Mouse (Mus musculus): ENCODE results near the gene Hist1h4i.

Hist1h4i gene

DNA sequence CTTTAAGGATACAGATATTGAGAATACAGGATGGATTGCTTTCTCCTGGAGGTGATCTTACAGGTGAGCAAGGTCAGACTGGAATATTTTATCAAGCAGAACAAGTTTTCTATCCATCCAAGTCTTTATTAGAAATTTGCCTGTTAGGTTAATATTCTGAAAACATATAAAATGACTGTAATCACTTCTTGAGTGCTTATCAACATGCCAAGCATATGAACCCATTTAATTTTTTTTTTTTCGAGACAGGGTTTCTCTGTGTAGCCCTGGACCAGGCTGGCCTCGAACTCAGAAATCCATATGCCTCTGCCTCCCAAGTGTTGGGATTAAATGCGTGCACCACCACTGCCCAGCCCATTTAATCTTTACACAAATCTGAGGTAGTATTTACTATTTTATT, 4.2 kb downstream of the Hist1h4i start:
- DNase-seq (ENCODE audit: low spot score) = no peak

DNA sequence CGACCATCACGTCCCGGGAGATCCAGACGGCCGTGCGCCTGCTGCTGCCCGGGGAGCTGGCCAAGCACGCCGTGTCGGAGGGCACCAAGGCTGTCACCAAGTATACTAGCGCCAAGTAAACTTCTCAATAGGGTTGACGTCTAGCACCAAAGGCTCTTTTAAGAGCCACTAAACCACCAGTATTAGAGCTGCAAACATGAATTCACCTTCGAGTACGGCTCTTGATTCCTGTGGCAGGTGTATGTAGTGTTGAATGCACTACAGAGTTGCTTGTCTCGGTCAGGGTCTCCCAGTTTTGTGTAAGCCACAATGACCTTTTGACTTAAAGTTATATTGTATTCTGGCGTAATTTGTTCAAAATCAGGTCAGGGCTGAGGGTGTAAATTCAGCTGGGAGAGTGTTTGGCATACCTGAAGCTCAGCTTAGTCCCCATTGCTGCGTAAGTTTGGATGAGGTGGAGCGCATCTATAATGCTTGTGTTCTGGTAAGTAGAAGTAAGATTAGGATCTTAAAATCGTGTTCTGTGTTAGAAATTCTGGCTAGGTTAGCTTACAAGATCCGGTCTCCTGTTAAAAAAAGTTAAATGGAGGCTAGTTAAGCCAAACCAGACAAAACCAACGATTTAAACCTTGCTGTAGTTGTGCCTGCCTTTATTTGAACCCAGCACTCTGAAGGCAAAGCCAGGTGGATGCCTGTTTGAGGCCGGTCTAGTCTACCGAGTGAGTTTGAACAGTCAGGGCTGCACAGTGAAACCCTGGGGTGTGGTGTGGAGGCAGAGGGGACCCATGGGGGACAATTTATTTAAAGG, 4.8 kb downstream of the Hist1h4i start:
- no peak for DNase-seq (ENCODE audit: low spot score)

DNA sequence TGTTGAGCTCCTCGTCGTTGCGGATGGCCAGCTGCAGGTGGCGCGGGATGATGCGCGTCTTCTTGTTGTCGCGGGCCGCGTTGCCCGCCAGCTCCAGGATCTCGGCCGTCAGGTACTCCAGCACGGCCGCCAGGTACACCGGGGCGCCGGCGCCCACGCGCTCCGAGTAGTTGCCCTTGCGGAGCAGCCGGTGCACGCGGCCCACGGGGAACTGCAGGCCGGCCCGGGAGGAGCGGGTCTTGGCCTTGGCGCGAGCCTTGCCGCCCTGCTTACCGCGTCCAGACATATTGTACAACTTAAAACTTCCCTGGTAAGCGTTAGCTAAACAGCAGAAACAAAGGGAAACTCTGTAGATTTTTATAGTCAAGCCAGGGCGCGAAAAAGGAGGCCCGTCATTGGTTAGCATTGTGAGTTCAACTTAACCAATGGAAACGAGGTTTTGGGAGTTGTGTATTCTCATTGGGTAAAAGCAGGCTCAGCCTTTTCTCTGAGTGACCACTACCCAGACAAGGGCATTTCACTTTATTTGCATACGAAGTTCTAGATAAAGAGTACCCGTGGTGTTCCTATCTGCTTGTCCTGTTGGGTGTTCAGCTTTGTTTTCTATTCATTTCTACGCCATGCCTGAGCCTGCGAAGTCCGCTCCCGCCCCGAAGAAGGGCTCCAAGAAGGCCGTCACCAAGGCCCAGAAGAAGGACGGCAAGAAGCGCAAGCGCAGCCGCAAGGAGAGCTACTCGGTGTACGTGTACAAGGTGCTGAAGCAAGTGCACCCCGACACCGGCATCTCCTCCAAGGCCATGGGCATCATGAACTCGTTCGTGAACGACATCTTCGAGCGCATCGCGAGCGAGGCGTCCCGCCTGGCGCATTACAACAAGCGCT, 5.7 kb downstream of the Hist1h4i start, which contains the start of the genes Hist1h2ah and Hist1h2bk:
Gene Hist1h2ah, minus strand, starts transcription at position 302 of the 882 bp plus-strand sequence.
Gene Hist1h2bk, plus strand, starts transcription at position 604 of the 882 bp plus-strand sequence.
- DNase-seq (ENCODE audit: low spot score) = peak; percentile 88

- DNase-seq (ENCODE audit: low spot score) = no peak
These were observed 6.5 kb downstream of the Hist1h4i start for GRCm38 (mm10) chr13:22034443-22035266.

DNA sequence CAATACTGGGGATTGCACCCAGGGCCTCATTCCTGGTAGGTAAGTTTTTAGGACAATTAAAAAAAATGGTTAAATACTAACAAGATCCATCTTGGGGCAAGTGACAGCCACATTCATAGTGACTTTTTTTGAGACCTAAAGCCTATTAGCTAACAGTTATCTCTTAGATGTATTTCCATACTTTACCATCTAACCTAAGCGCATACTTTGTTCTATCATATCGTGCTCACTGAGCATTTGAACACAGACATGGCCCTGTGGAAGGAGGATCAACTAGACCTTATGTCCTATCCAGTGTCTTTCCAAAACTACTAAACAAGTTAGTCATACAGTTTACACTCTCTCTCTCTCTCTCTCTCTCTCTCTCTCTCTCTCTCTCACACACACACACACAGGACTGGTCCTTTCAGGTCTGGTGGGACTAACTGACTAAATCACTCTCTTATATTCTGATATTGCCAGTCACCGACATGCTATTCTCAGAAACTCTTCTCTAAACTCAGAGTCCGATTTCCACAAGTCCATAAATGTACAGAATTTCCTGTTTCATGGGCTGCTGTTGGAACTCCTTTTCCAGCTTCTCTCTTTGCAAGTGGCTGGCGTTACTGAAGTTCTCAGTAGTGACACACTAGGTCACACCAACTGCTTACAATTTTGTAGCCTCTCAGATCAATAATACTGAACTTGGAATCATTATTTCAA, 7.3 kb downstream of the Hist1h4i start:
- DNase-seq (ENCODE audit: low spot score) = no peak

DNA sequence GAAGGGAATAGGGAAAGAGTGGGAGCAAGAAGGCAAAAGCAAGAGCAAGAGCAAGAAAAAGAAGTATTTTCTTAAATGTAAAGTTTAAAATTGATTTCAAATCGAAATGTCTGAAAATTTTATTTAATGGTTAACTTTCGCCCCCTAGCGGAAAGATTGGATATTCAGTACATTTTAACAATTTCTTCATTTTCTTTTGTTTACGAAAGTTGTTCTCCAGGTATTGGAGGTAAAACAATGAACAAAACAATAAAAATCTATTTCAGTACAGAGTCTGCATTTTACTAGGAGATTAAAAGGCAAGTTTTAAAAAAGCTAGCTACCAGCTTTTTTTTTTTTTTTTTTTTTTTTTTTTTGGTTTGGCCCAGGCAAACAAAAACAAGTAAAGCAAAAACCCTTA, 10.7 kb downstream of the Hist1h4i start:
- DNase-seq (ENCODE audit: low spot score) = no peak

GRCm38 (mm10) chr13:22029928-22030327, 11.2 kb downstream of the Hist1h4i start:
- DNase-seq (ENCODE audit: low spot score) = no peak

DNA sequence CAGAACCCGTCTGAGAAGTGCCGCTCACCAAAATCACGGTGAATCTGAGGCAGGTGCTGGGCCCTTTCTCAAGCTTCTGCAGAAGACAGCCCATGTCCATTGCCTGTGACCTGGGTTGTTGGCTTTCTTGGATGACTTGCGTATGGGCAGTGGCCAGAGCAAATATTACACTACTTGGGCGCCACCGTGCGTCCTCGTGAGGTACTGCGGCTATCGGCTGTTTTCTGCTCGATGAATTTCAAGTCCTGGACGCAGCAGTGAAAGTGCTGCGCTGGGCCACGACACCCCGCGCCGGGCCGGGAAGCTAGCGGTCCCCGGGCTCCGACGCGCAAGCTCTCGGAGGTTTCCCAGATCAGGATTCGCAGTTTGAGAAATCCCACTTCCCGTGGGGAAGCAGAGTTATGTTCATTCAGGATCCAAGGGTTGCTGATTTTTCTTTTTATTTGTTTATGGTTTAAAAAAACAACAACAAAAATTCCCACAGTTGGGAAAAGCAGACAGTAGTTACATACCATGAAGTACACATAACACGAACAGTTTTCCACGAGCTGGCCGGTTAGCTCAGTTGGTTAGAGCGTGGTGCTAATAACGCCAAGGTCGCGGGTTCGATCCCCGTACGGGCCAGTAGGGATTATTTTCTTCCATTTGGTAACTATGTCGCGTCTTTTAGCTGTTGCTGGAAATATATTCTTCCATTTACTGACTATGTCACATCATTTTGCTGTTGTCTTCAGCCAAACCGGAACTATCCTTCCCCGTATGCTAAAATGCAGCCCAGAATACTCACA, 12.3 kb downstream of the Hist1h4i start:
- peak; percentile 95 for DNase-seq (ENCODE audit: low spot score)

GRCm38 (mm10) chr13:22026058-22027031, 14.8 kb downstream of the Hist1h4i start:
- peak; percentile 81 for DNase-seq (ENCODE audit: low spot score)

DNA sequence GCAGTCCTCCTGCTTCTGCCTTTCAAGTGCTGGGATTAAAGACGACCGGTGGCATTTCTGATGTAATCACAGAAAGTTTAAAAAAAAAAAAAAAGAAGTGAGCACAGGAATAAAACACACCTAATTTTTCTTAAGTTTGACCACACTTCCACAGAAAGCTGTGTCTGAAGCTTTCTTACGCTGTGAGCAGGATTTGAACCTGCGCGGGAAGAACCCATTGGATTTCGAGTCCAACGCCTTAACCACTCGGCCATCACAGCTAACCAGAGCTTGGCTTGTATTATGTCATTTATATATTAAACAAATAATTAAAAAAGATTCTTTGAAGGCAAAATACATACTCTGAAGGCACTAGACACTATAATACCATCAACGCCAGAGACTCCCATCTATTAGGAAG, 18.9 kb downstream of the Hist1h4i start:
- DNase-seq (ENCODE audit: low spot score) = peak; percentile 46

GRCm38 (mm10) chr13:22021581-22021980, 19.6 kb downstream of the Hist1h4i start:
- no peak for DNase-seq (ENCODE audit: low spot score)

DNA sequence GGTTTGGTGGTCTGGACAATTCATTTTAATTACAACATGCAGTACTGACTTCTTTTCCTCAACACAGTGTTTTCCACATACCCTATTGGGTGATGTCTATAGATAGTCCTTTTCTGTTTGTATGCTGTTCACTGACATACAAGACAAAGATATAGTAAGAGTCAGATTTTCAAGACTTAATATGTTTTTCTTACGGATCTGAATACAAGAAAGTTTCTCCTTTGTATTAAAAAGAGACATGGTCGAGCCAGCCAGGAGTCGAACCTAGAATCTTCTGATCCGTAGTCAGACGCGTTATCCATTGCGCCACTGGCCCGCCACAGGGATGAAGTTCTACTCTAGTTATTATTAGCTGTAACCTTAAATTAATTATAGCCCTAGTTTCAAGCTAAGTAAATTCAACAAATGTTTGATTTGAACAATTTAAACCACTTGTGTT, 20.2 kb downstream of the Hist1h4i start:
- DNase-seq (ENCODE audit: low spot score) = no peak

DNA sequence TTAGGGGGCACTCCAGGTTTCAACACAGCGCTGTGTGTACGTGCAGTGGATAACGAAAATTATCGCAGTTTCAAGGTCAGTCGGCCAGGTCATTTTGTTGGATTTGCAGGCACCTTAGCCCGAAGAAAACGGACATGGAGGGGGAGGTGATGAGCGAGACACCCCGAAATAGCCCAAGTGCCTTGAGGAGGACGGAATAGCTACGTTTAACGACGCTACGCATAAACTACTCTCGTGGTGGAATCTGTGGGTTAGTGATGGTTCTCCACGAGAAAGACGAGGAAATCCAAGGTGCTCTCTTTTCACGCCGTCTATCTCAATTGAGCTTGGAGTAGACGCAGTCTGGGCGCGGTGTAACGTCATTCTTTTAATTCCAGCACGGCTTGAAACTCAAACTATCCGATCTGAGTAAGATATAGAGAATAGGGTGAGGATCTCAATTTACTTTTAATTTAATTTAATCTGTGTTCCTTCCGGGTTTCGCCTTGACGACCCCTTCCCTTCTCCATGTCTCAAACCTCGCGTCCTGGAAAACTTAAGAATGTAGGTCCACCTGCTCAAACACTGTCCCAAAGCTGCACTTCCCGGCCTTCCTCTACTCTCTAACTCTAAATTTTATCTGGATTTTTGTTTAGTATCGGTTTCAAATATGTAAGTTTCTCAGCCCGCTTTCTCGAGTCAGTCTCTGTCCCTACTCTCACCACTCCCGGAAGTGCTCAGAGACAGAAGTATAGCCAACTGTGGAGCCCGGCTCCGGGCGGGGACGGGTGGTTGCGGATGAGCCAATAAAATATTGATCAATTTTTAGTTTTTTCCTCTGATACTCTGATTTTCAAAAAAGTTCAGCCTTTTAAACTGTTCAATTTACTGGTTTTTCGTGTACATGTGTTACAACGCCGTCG, 21.0 kb downstream of the Hist1h4i start:
- no peak for DNase-seq (ENCODE audit: low spot score)

- peak; percentile 71 for DNase-seq (ENCODE audit: low spot score)
These were observed 25.4 kb downstream of the Hist1h4i start for GRCm38 (mm10) chr13:22015479-22016450.

- DNase-seq (ENCODE audit: low spot score) = no peak
These were observed 26.7 kb downstream of the Hist1h4i start for GRCm38 (mm10) chr13:22014411-22014845.

DNA sequence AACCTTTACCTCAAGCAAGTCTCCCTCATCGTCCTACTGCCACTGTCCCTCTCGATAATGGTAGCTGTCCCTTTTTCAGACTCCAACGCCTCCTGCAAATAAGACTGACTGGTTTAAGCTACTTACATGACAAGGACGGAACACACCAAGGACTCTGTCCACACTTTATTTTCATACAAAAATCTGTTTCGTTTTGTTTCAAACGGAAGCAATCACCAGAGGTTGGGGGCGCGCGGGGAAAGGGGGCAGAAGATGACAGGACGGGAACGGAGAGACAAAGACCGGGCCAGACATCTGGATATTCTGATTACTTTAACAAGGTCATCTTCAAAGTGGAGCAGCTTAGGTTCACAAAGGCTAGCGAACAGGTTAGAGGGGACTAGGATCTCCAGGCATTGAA, 27.4 kb downstream of the Hist1h4i start:
- DNase-seq (ENCODE audit: low spot score) = no peak

DNA sequence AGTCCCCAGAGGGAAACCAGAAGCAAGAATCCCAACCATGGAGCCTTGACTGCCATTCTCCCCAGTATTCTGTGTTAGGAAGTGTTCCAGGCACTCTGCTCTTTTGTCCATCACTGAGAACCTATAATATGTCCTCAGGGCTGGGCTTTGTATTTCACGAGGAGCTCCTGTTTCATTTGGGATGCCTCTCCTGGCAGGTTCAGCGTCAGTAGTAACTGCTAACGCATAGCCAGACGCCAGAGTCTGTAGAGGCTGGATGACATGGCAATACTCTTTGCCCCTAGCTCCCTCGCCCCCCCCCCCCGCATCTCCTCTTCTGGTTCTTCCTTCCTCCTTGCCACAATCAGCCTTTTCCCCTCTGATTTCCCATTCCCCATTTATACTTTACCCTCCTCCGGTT, 31.5 kb downstream of the Hist1h4i start, which contains the start of gene Prss16:
Gene Prss16, minus strand, starts transcription at position 101 of the 400 bp plus-strand sequence.
- no peak for DNase-seq (ENCODE audit: low spot score)

Measured in layer of hippocampus, adult 11-12 months (tissue).